Mouse (Mus musculus): ENCODE measurements at regions not wholly inside any gene's neighbourhood (a gene's known extent, or its start where the extent isn't known, plus 50 kb on each side); places are given as distances from the start of the nearest gene placed in this dataset.
"Not testable (repeated sequence)": the region's sequence is repeated elsewhere in the genome, so short reads cannot be mapped to it uniquely, and the experiment has no call there.

- not testable (repeated sequence) for DNase-seq (ENCODE audit: low spot score in 2 of 2)
Observed at GRCm38 (mm10) chr9:3116311-3116710, 79.6 kb downstream of the Gm10715 start.

- peak in 1 of 2 experiments; percentile 22 for DNase-seq (ENCODE audit: low spot score in 2 of 2)
Observed at GRCm38 (mm10) chr9:3161181-3161580, 124.5 kb downstream of the Gm10715 start.

- DNase-seq (ENCODE audit: low spot score in 2 of 2) = no peak
Observed at GRCm38 (mm10) chr9:3184343-3184742, 147.7 kb downstream of the Gm10715 start.

GRCm38 (mm10) chr9:3199151-3200018 is 135.6 kb upstream of the Alkbh8 start:
- DNase-seq (ENCODE audit: low spot score in 2 of 2) = peak; percentile 37 to 62

- DNase-seq (ENCODE audit: low spot score in 2 of 2) = not testable (repeated sequence)
Observed at GRCm38 (mm10) chr9:3200019-3200347, 135.0 kb upstream of the Alkbh8 start.

- DNase-seq (ENCODE audit: low spot score in 2 of 2) = not testable (repeated sequence)
Observed at GRCm38 (mm10) chr9:3208120-3208519, 126.8 kb upstream of the Alkbh8 start.

- peak; percentile 67 to 91 for DNase-seq (ENCODE audit: low spot score in 2 of 2)
Observed at GRCm38 (mm10) chr9:3258396-3259300, 76.3 kb upstream of the Alkbh8 start.

GRCm38 (mm10) chr9:3260181-3260580 is 74.8 kb upstream of the Alkbh8 start:
- no peak for DNase-seq (ENCODE audit: low spot score in 2 of 2)

GRCm38 (mm10) chr9:3260860-3261259 is 74.1 kb upstream of the Alkbh8 start:
- no peak for DNase-seq (ENCODE audit: low spot score in 2 of 2)

GRCm38 (mm10) chr9:3264467-3264866 is 70.5 kb upstream of the Alkbh8 start:
- DNase-seq (ENCODE audit: low spot score in 2 of 2) = peak in 1 of 2 experiments; percentile 27

GRCm38 (mm10) chr9:3280496-3280895 is 54.4 kb upstream of the Alkbh8 start:
- peak in 1 of 2 experiments; percentile 53 for DNase-seq (ENCODE audit: low spot score in 2 of 2)

GRCm38 (mm10) chr9:3281906-3282305 is 53.0 kb upstream of the Alkbh8 start:
- DNase-seq (ENCODE audit: low spot score in 2 of 2) = not testable (repeated sequence)

- DNase-seq (ENCODE audit: low spot score in 2 of 2) = not testable (repeated sequence)
Observed at GRCm38 (mm10) chr9:3283381-3283780, 51.6 kb upstream of the Alkbh8 start.

Data from spleen, postnatal 4 days (tissue).